Mouse (Mus musculus) spleen, adult 2 months (tissue): ENCODE results near the gene Lmx1a.

Source experiments
- CTCF ChIP-seq: fragments of 200-500 bp; IDR thresholded peaks from 2 replicates; pipeline ENCODE4 v1.5.1; 2011; ENCODE audit warnings: mild to moderate bottlenecking, inconsistent platforms; ENCODE audit not compliant: insufficient read depth, insufficient read length, insufficient replicate concordance; ENCODE audit errors: extremely low read depth
- POLR2A ChIP-seq: fragments of 200-500 bp; IDR thresholded peaks from 2 replicates; pipeline ENCODE4 v1.6.1; 2011; ENCODE audit warnings: low read depth, low read length, inconsistent platforms

DNA sequence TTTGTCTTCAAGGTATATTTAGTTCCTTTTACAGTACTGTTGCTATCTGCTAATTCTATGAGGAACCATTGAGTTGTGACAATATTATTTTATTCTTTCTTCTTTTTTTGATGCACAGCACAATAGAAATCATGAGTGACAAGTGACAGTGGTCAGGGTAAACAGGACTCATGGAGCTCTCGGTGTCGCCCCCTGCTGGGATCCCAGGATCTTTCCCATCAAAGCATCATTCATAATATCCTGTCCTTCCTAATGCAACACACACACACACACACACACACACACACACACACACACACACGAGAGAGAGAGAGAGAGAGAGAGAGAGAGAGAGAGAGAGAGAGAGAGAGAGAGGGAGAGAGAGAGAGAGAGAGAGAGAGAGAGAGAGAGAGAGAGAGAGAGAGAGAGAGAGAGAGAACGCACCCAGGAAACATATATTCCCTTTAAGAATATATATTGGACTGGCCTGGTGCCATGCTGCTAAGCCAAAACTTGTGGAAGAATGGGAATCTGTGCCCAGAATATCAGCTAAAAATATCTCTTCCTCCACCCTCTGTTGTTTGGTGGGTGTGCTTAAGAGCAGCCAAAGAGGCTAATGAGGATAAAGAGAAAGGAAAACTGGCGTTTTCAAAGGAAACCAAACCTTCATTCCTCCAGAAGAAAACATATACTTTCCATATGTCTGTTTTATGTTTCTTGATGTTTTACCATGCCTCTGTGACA, 90.9 kb downstream of the Lmx1a start:
- TF ChIP-seq CTCF, result no peak
- TF ChIP-seq POLR2A, result no peak
